Comparison of ENCODE assay signal across 8 mouse cellular contexts in genomic region chr11:95145851-95146403, GRCm38 (mm10). TPM values are rescaled to one million over a fixed set of nuclear protein-coding genes. Genes with fewer than 3 reads are reported as not detected.
DNase-seq lines count a peak whose midpoint lies in the region; ATAC-seq and TF ChIP-seq lines count a peak whose summit lies in the region.

TSS of gene Dlx4 (minus strand) at chr11:95146263.

- peak within 1 kb of the TSS; percentile 8; the same call in 1 of the 2 replicates for H3K9ac ChIP-seq in heart, adult 2 months (ENCODE audit: low read depth, low read length)

- ATAC-seq in megakaryocyte-erythroid progenitor cell, adult 5-6 weeks (replicated peaks; ENCODE audit: low FRiP score, low TSS enrichment, poor library complexity, severe bottlenecking): no peak

- TF ChIP-seq POLR2A in heart, adult 2 months (IDR thresholded peaks at IDR 0.05; ENCODE audit: insufficient read depth, low read depth, low read length): no peak

- H3K4me3 ChIP-seq in heart, adult 2 months: peak within 1 kb of the TSS; percentile 28
- H3K4me3 ChIP-seq in midbrain, embryonic 10.5 days: peak within 1 kb of the TSS; percentile 55

- H3K9me3 ChIP-seq in midbrain, embryonic 10.5 days (replicated peaks): no peaks in the 10 kb centered on the region

- no peaks in the 10 kb centered on the region for H3K36me3 ChIP-seq in heart, adult 2 months (ENCODE audit: control insufficient read depth, insufficient read depth, low read length)
- no peaks in the 10 kb centered on the region for H3K36me3 ChIP-seq in midbrain, embryonic 10.5 days

- peaks cover 3% of the 10 kb centered on the region; the same call in 1 of the 2 replicates for H3K4me1 ChIP-seq in heart, adult 2 months (ENCODE audit: control insufficient read depth, insufficient read depth, low read length)
- peaks cover 38% of the 10 kb centered on the region for H3K4me1 ChIP-seq in midbrain, embryonic 10.5 days

- WGBS in heart, adult 2 months: 1% methylated on average over 46 of the region's 48 CpGs
- under 1% methylated on average over 48 of the region's 48 CpGs for WGBS in midbrain, embryonic 10.5 days

- H3K27me3 ChIP-seq in heart, adult 2 months (ENCODE audit: control insufficient read depth, insufficient read depth, low read length): peaks cover 61% of the 10 kb centered on the region
- peaks cover 100% of the 10 kb centered on the region for H3K27me3 ChIP-seq in midbrain, embryonic 10.5 days (ENCODE audit: low read depth, poor library complexity, severe bottlenecking)

- no peaks in the 10 kb centered on the region for H3K79me2 ChIP-seq in heart, adult 2 months (replicated peaks; ENCODE audit: control insufficient read depth, insufficient read depth, low read length)

- no peak within 1 kb of the TSS for H3K27ac ChIP-seq in heart, adult 2 months
- H3K27ac ChIP-seq in midbrain, embryonic 10.5 days (replicated peaks): no peak within 1 kb of the TSS; the same call in 1 of the 2 replicates

- no peak for TF ChIP-seq CTCF in heart, adult 2 months (IDR thresholded peaks at IDR 0.05)

- DNase-seq in left cerebral cortex, postnatal 4 days: peak; percentile 50
- no peak for DNase-seq in left cerebral cortex, postnatal 14 days (ENCODE audit: low spot score in 2 of 2)
- peak; percentile 61 for DNase-seq in adrenal gland, postnatal 25 days
- DNase-seq in heart, adult 2 months: peak; percentile 65 to 66
- peak; percentile 44 to 55 for DNase-seq in kidney, postnatal 4 days
- DNase-seq in midbrain, embryonic 10.5 days (ENCODE audit: low spot score): peak; percentile 63
- DNase-seq in thymus, postnatal 36 days: peak; percentile 62 to 65

- no peak for TF ChIP-seq EP300 in heart, adult 2 months (IDR thresholded peaks at IDR 0.05; ENCODE audit: insufficient read depth, low read depth, low read length)

- intact Hi-C loops in left cerebral cortex, postnatal 4 days (cut with DNase I): no loop called here
- intact Hi-C loops in left cerebral cortex, postnatal 14 days (cut with DNase I): loop anchor here (10.0 kb wide), 1 partner anchor 859 kb away; the partner anchor contains the start of gene Igf2bp1
- intact Hi-C loops in heart, adult 2 months (cut with DNase I): no loop called here

RNA-seq across cellular contexts. Expression of gene Dlx4, which starts in this region (rescaled TPM):
- total RNA-seq in left cerebral cortex, postnatal 4 days (2021): under 1 TPM; 0.18 to 0.24 TPM
- not detected for total RNA-seq in left cerebral cortex, postnatal 14 days (2021)
- total RNA-seq in adrenal gland, postnatal 25 days (2021): not detected in 2 replicates
- not detected for total RNA-seq in heart, adult 2 months (2021)
- polyA plus RNA-seq in heart, adult 2 months (2012; rRNA removed): 0.04 TPM in 1 of 2 replicates, not detected in the other
- 0.10 and 0.15 TPM in 2 replicates for polyA plus RNA-seq in midbrain, embryonic 10.5 days (2016; fragmentation: Nextera tagmentation; extraction: Ambion mirVana)
- not detected in 2 replicates for total RNA-seq in megakaryocyte-erythroid progenitor cell, adult 5-6 weeks (2014; fragmentation: Nextera tagmentation)
- total RNA-seq in megakaryocyte-erythroid progenitor cell, adult 5-6 weeks (2017): not detected in 2 replicates

Comparison
In these comparisons a context has a peak if more than half of its experiments do, and no peak if none do; other contexts are left out.
1. Peak in DNase-seq in left cerebral cortex, postnatal 4 days; RNA of the gene not detected or under 1 TPM.
2. Peak in DNase-seq in adrenal gland, postnatal 25 days; RNA of the gene not detected or under 1 TPM.
3. Peak in DNase-seq, H3K4me3 ChIP-seq and H3K9ac ChIP-seq in heart, adult 2 months; RNA of the gene not detected or under 1 TPM.
4. Peak in DNase-seq and H3K4me3 ChIP-seq in midbrain, embryonic 10.5 days; RNA of the gene not detected or under 1 TPM.
5. DNase-seq: peak in kidney, postnatal 4 days (2 of 2) and thymus, postnatal 36 days (2 of 2); none in left cerebral cortex, postnatal 14 days (0 of 2).